Mouse (Mus musculus) bone marrow, adult 2 months (tissue): Measurements from ENCODE around the gene Abhd10.

Experiments used
- CTCF ChIP-seq: fragments of 200-500 bp; IDR thresholded peaks from 2 replicates; pipeline ENCODE4 v1.5.1; 2011; ENCODE audit warnings: low read length, control low read depth; ENCODE audit not compliant: control insufficient read depth, insufficient read depth
- POLR2A ChIP-seq: fragments of 200-500 bp; IDR thresholded peaks from 2 replicates; pipeline ENCODE4 v1.6.1; 2011; ENCODE audit warnings: low read depth, mild to moderate bottlenecking, control low read depth, low read length, borderline replicate concordance; ENCODE audit not compliant: control insufficient read depth

- TF ChIP-seq CTCF (no peak), POLR2A (no peak)
Measured at GRCm38 (mm10) chr16:45765102-45765501, 22.3 kb upstream of the Abhd10 start.
